Mouse (Mus musculus): ENCODE measurements around the gene Tnnt3.
A peak's percentile ranks its signal among the peaks of the same experiment; 100 is the strongest.

Gene Tnnt3

DNA sequence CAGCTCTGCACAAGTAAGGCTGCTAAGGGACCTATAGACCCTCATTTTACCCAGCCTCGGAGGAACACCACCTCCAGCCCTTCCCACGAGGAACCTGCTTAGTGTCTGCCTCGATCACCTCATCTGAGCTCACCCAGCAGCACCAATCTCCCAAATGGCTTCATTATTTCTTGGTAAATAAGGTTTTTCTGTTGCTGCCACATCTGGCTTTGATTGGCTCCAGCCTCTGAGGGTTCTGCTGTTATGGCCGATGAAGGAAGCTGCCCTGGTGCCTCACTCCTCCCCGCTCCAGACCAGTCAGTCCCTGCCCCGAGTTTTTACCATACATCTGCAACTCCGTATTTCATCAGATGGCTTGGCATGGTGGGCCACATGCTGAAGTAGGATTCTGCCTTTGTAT, 47.3 kb downstream of the Tnnt3 start:
- DNase-seq = no peak

DNA sequence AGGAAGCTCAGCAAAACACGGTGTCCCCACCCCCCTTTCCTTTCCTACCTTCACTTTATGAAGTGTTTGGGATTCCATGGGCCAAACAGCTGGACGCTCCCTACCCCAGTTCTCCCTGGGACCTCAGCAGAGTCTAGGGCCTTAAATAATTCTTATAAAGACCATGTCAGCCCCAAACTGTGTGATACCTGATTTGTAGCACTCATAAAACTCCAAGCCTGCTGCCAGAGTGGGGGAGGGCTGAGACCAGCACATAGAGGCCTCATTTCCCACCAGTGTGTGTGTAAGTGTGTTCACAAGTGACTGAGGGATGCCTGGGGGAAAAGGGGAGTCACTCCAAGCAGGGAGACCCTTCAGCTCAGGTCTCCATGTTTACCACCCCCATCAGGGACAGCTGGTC, 49.2 kb downstream of the Tnnt3 start:
- no peak for DNase-seq

DNA sequence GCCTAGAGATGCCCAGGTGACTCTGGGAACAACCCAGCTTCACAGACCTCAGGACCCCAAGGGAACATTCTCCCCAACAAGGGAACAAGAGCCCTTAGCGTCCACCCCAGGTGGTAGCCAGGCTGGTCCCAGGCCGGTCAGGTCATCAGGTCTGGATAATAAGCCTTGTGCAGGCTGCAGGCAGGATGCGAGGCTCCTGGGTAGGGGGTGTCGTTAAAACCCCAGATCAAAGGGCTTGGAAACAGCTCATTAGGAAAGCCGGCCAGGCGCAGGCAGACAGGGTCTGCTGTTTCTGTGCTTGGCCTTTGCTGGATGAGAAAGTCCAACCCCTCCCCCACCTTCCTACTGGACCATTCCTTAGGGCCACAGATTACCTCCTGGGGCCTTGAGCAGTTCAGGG, 50.1 kb downstream of the Tnnt3 start:
- DNase-seq = no peak

DNA sequence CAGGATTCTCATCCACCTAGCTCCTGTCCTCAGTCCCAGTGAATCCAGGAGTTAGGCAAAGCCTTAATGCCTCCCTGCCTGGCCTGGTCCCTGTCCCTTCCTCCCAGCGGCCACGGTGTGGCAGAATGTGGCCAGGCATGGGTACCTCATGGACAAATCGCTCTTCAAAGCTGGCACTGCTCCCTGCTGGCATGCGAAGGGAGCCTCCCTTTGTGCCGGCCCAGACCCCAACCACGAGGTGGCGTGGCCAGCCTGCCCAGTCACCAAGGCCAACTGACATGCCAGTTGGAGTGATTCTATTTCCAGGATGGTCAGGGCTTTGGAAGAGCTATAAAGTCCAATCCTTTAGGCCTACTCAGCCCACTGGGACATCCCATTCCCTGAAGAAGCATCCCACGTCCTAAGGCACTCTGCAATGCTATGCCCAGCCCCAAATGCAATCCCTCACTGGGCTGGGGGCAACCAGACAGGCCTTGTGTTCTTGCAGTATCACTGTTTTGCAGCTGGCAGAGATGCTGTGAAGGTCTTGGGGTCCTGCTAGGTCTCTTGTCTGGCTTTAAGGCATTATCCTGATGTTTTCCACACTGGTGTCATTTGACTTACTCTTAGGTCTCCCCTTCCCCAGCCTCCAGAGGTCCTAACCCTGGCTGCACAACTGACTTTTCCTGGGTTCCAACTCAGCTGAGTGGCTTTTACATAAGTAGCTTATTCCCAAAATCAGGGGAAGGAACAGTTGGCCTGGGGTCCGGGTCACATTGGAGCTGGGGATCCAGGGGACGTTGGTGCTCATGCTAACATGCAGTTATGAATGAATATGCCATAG, 51.5 kb downstream of the Tnnt3 start:
- DNase-seq = peak; percentile 88 to 91

DNA sequence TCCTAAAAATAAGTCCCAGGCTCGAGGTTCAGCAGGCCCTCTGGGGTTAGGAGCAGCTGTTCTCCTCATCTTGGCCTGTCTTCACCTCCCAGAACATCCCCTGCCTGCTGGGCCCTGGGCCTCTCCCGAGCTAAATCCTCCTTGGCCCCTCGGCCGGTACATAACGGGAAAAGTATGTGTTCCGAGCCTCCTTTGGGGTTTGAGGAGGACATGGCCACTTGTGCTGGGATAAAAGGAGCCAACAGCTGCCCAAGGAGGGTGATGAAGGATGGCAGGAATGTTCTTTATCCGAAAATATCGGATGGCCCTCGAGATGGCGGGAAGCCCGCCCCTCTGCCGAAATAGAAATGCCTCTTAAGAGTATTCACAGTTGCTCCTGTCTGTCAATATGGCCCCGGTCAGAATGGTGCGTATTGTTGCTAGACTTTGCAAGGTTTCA, 52.3 kb downstream of the Tnnt3 start:
- no peak for DNase-seq

DNA sequence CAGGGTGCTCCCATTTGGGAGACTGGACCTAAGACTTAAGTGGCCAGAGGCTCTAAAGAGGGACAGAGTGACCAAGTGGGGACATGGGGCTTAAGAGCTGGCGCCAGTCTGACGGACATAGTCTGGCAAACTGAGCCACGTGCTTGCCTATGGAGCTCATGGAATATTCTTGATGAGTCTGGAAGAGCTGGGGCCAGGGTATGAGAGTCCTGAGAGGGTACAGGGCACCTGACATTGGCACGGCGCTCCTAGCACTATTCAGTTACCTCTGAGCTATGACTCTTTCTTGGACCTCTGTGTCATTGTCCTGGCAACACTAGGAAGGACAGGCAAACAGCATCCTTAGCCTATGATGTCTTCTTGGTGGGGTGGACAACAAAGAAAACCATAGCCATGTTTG, 53.1 kb downstream of the Tnnt3 start:
- no peak for DNase-seq

DNA sequence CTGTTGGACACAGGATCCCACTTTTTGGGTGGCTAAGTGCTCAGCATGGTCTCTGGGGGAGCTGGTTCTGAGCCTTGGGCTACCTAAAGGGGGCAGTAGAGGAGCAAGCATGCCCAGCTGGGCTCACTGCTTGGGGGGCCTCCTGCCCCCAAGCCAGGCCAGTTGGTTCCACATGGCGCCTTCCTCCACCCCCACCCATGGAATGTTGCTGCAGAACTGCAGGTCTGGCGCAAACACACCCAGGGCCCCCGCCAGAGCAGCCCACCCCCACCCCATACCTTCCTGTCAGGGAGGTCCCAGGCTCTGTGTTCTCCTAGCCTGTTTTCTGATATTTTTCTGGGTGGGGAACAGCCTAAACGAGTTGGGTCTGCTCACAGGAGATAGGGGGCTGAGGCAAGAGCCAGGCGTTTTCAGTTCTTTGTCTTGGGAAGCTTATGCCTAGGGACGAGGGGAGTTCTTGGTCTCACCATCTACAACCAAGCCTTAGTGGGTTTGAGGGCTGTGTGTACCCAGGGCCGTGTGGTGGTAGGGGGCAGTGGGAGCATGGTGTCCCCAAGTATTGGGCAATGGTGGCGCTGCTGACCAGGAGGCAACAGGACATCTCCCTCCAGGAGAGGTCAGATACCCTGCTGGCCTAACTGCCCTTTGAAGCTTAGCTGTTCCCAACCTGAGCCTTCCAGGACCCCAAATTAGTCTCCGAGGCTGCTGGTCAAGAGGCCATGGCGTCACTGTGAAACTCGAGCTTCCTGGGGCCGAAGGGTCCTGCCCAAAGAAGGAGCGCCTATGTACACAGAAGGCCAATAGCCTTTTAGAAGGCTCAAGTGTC, 54.2 kb downstream of the Tnnt3 start:
- no peak for DNase-seq

DNA sequence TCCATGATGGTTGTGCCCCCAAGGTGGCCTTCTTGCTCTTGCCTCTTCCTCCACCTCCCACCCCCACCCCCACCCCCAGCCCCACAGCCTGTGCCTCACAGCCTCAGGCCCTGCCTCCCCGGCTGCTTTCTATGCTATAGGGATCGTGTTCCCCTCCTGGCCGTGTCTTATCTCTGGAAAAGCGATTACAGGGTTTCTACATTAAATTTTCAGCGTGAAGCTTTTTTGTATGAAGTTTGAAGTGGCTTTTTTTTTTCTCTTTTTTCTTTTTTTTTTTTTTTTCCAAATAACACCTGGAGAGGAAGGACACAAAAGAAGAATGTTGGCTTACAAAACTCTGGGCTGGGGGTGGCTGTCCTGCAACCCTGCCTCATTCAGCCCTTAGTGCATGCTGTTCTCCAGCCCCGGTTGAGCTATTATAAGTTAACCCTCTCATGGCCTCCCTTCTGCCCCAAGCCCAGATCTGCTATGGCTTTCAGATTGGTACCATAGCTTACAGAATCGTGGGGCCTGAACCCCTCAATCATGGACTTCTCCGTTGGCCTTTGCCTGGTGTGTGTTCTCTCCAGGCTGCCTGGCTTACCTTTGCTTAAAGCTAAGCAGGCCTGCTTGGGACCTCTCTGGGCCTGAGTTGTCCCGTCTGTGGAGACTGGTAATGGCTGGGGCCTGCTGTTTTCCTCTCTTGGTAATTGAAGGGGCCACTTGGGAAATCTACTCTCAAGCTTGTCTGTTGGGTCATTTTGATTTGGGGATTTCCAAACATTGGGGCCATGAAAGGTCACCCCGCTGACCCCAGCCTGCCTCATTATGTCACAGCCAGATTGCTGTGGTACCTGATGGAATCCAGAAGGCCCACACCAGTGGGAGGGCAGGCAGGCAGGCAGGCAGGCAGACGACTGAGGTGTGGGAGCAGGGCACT, 55.0 kb downstream of the Tnnt3 start:
- peak in 1 of 2 experiments; percentile 23 for DNase-seq

DNA sequence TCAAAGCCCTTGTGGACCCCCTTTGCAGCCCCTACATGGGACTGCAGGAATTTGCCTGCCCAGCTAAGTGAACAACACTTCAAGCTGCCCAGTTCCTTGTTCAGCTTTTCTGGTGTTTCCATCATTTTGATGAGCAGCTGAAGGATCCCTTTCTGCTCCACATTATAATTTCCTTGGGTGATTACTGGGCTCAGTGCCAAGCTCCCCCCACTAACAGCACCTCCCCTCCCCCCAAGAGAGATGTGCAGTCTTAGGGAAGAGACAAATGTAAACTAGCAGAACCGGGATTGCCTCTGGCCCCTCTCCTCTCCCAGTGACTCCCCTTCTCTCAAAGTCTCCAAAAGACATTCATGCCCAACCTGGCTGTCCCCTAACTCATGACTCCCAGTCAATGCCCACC, 56.0 kb downstream of the Tnnt3 start:
- peak in 1 of 2 experiments; percentile 44 for DNase-seq

DNA sequence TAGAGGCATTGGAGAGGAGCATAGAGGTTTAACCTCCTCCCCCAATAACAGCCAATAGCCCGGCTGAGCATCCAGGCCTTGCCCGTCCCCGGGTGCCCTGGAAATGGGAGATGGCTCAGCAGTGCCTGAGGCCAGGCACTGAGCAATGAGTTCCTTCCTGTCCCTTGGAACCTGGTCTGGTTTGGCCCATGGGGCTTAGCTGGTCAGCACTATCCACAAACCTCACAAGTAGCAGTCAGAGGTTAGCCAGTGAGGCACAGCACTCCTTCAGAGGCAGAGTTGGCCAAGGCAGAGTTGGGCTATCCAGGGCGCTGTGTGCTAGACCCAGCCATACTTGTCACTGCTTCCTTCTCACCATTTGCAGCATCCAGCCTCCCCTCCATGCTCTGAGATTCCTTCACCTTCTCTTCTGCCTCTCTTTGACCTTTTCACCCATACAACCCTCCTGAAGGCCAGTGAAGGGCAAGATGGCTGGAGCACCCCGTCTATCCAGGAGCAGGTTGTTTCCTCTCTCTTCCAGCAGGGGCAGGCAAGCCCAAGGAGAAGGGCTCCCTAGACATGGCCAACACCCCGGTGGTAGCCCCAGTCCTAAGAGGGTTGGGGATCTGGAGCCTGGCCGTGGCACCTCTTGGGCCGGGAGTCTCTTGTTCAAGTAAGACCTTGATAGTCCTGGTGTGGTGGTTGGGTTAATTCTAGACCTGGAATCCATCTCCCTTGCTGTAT, 56.9 kb downstream of the Tnnt3 start:
- no peak for DNase-seq

DNA sequence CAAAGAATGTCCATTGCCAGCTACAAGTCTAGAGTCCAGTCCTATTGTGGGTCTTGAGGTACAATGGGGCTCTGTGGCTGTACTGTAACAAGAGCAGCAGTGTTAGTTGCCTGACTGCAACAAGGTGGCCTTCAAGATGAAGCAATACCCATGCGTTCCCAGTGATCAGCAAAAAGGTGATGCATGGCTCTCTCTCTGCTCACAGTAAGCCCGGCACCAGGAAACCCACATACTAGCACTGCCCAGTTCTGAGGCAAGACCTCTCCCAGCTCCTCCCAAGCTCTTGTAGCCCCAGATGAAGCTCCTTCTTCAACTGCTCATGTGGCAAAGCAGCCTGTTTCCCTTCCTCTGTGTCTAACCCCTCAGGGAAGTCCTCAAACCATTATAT, 57.4 kb downstream of the Tnnt3 start:
- DNase-seq = no peak

DNA sequence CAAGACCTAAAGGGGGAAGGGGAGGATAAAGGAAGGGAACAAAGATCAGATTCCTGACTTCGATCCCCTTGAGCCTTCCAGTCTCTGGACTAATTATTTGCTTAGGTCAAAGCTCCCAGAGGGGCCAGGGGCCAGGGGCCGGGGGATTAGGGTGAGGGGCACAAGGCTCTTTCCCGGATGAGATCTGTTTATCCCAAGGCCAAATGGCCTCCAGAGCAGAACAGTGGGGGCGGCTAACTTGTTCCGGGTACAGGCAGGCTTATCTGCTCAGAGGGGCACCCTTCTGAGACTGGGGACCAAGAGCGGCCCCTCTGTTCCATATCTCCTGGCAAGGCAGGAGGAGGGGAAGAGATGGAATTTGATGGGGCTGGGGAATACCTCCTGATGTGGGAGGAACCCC, 59.1 kb downstream of the Tnnt3 start:
- DNase-seq = no peak

DNA sequence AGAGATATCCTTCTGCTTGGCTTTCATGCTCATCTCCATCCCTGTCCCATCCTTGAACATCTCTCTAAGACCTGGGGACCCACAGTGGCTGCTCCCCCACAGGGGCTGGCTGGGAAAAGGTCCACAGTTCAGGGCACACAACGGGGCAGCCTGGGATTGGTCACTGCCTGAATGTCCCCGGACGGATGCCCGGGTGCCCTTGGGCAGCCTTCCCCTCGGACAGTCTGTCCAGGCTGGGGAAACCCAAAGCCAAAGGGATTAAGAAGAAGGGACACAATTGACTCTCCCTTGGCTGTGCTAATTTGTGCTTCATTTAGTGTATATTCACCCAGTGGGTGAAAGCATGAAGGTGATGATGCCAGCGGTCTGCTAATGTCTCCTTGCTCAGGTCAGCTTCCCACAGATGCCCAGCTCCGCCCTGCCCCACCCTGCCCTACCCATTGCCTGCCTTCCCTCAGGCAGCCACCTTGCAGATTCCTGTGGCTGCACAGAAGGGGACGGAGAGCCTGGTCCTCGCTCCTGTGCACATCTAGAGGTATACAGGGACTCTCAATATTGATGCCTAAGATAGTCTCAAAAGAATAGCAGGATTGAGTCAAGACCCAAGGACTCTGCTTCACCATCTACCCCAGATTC, 60.0 kb downstream of the Tnnt3 start:
- DNase-seq = no peak

DNA sequence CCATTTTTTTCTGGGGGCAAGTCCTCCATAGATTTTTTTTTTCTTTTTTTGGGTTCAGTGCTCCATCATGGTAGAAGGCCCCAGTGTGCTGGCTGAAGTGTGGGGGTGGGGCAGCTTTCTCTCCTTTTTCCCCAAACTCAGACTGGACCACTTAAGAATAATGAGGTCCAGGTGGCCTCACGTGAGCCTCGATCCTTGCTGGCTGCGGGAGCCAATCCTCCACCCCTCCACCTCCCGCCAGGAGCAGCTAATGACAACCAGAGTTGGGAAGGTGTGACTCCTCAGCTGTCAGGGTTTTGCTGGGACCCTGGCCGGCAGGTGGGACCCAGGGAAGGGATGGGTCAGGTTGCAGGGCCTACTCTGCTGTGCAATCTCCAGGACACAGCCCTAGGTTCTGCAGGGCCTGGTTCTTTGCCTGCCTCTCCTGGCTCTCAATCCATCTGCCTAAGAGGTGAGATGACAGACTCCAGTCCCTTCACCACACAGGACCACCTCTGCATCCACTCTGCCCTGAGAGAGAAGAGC, 61.1 kb downstream of the Tnnt3 start:
- DNase-seq = no peak

DNA sequence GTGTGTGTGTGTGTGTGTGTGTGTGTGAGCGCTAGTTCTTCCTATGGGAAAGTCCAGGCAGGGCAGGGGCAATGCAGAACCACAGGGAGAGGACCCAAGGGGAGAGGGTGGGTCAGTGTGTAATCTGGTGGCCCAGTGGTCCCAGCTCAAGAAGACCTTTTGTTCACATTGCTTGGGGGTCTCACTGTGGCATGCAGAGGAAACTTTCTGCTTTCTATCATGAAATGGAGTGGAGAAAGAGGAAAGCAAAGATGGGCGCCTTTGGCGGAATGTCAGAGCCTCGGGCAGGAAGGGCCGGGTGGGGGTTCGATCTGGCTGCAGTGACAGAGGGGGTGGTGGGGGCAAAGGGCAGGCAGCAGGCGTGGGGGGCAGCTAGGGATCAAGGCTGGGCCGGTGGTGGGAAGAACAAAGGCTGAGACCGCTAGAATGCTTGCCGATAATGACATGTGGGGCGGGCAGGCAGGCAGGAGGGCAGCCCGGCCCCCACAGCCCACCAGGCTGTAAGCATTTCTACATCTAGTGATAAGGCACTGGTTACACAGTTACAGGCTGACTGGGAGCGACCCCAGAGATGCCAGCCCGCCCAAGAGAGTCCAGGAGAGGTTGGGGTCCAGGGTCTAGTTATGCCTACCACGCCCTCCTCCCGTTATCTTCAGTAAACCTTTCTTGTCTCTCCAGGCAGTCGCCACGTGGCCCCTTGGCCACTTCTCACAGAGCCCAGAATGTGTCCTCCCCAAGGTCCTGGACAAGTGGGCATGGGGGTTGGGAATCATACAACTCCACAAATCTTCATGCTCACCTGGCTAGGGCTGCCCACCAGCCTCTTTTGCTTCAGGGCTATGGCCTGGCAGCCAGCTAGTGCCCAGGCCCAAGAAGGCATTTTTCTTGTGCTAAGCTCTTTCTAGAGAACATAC, 62.6 kb downstream of the Tnnt3 start:
- DNase-seq = peak; percentile 47 to 58

DNA sequence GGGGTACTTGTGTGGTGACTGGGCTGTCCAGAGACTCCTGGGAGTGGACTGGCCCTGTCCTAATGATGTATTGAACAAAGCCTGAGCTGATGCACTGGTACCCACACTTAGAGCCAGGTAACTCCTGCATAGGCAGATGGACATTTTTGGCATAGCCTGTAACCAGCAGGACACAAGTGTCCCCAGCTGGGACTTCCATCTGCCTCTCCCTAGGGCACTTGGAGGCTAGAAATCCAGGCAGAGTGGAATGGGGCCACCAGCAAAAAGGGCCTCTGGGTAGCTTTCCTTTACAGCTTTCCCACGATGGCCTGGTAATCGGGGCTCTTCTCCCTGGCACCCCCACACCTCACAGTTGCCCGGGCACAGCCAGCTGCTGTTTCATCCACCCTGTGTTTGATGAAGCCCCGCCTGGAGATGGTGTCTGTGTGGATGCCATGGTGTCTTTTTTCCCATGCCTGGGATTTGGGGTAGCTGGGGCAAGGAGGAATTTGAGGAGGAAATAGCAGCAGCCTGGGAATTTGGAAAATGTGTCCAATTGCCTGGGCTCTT, 63.3 kb downstream of the Tnnt3 start:
- peak; percentile 80 to 93 for DNase-seq

DNA sequence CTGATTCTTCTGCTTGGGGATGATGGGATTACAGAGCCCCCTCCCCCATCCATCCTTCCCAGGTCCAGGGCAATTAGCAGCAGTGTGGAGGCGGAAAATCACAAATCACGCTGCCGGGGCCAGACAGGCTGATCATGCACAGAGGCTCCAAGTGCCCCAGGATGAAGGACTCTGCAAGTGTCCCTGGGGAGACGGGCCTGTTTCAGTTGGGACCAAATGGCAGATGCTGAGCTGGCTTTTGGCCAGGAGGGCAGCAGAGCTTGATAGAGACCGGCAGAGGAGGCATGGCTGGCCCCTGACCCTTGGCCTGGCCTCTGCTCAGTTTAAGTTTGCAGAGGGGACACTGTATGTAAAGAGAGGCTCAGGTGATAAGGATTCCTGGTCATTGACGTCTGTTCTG, 64.5 kb downstream of the Tnnt3 start:
- DNase-seq = peak; percentile 60 to 64

DNA sequence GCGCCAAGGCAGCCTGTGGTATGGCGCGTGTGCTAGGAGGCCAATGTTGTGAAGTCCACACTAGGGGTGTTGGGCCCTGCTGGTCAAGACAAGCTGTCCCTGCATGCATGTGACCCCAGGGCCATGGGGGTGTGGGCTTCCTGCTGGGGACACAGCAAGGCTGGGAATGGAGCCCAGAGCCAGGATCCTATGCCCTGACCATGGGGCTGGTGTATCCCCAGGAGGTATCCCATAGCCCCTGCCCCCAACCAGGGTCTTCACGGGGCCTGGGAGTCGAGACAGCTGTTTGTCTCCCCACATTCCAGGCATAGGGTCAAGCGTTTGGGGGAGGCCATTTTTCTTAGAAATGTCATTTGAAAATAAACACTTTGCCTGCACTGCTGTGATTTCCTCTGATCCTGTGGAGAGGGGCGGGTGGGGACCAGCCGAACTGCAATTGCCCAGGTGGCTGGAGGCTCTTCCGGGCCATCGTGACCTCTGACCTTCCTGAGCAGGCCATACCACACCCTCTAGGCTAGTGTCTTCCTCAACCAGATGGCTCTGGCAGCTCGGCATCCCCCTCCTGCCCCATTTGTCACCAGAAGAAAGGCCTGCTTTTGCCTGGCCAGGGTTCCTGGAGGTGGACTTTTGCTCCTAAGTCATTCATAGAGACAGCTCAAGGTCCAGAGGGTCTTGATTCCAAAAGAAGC, 66.5 kb downstream of the Tnnt3 start:
- DNase-seq = peak; percentile 35 to 46
